Comparison of ENCODE assay signal across 8 mouse cellular contexts in the genomic region with DNA sequence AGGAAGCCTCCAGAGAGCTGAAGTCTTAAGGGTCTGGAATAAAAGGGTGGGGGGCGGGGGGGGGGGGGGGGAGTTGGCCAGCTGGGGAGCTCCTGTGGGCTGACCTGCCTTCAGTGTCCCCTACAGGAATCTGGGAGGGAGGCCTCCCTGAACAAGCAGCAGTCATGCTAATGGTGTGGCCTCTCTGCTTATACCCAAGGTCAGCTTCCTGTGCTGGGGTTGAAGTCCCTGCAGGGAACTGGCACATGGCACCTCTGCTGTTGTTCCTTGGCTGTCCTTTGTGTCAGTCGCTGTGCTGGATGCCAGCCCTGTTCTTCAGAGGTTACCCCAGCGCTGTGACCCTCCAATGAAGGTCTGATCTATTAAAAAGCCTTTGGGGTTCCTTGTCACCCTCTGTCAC.
DNase-seq lines count a peak whose midpoint lies in the region; ATAC-seq lines count a peak whose summit lies in the region.
"Had no signal": no experiment of that assay in that cellular context is flagged by ENCODE, and none has a peak within 500 bp of the region (broad histone marks: within the 10 kb centered on the region; RNA-seq: fewer than 3 reads in every experiment).

No protein-coding gene starts in this region.

- H3K4me3 ChIP-seq in heart, embryonic 10.5 days, result no peak overlapping the region
- H3K4me3 ChIP-seq in hindbrain, embryonic 12.5 days, result no peak overlapping the region
- H3K4me3 ChIP-seq in limb, embryonic 10.5 days, result no peak overlapping the region

- peak; percentile 57 for DNase-seq in kidney, adult 11 months
- no peak for DNase-seq in kidney, postnatal 10 days
- no peak for DNase-seq in heart, embryonic 10.5 days (ENCODE audit: low spot score)
- no peak for DNase-seq in limb, embryonic 10.5 days (ENCODE audit: low spot score)
- DNase-seq in spleen, adult 18-20 months, result no peak
- no peak for DNase-seq in gastrocnemius, postnatal 10 days
- DNase-seq: lung, postnatal 4 days had no signal

- peaks cover 4% of the 10 kb centered on the region; the same call in 1 of the 2 replicates for H3K36me3 ChIP-seq in heart, embryonic 10.5 days
- H3K36me3 ChIP-seq in hindbrain, embryonic 12.5 days, result no peaks in the 10 kb centered on the region
- no peaks in the 10 kb centered on the region for H3K36me3 ChIP-seq in limb, embryonic 10.5 days

- no peaks in the 10 kb centered on the region for H3K9me3 ChIP-seq in heart, embryonic 10.5 days
- no peaks in the 10 kb centered on the region for H3K9me3 ChIP-seq in hindbrain, embryonic 12.5 days (replicated peaks)
- H3K9me3 ChIP-seq in limb, embryonic 10.5 days (replicated peaks), result no peaks in the 10 kb centered on the region

- no peak overlapping the region for H3K4me2 ChIP-seq in hindbrain, embryonic 12.5 days (replicated peaks)

- 41% methylated on average over 3 of the region's 3 CpGs for WGBS in heart, embryonic 10.5 days
- 28% methylated on average over 3 of the region's 3 CpGs for WGBS in hindbrain, embryonic 12.5 days
- WGBS in limb, embryonic 10.5 days, result 26% methylated on average over 3 of the region's 3 CpGs

- H3K27me3 ChIP-seq in heart, embryonic 10.5 days (ENCODE audit: insufficient read depth, poor library complexity, severe bottlenecking), result no peaks in the 10 kb centered on the region
- no peaks in the 10 kb centered on the region for H3K27me3 ChIP-seq in hindbrain, embryonic 12.5 days
- H3K27me3 ChIP-seq in limb, embryonic 10.5 days (ENCODE audit: low read depth, poor library complexity, severe bottlenecking), result peaks cover 46% of the 10 kb centered on the region

- peaks cover 86% of the 10 kb centered on the region for H3K4me1 ChIP-seq in heart, embryonic 10.5 days
- H3K4me1 ChIP-seq in hindbrain, embryonic 12.5 days, result peaks cover 22% of the 10 kb centered on the region
- peaks cover 36% of the 10 kb centered on the region for H3K4me1 ChIP-seq in limb, embryonic 10.5 days

- ATAC-seq in hindbrain, embryonic 12.5 days (ENCODE audit: low FRiP score), result no peak

- H3K27ac ChIP-seq in heart, embryonic 10.5 days, result peak overlapping the region; percentile 73
- peak overlapping the region; percentile 67; the same call in 1 of the 2 replicates for H3K27ac ChIP-seq in hindbrain, embryonic 12.5 days
- peak overlapping the region; percentile 73 for H3K27ac ChIP-seq in limb, embryonic 10.5 days

- H3K9ac ChIP-seq in hindbrain, embryonic 12.5 days, result no peak overlapping the region
